In the genomic region with DNA sequence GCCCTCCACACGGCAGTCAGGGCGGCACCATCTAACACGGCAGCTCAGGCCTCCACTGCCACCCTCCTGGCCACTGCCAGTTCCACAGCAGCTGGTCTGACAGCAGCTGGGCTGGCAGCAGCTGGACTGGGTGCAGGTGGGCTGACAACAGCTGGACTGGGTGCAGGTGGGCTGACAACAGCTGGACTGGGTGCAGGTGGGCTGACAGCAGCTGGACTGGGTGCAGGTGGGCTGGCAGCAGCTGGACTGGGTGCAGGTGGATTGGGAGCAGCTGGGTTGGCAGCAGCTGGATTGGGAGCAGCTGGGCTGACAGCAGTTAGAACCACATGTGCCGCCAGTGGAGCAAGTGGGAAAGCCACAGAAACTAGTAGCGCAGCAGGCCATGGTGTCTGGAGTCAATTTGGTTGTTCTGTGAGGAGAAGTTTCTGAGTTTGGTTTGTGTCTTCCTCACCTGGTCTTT, we compare ENCODE assay signal across 41 mouse cellular contexts. TPM values are rescaled to one million over a fixed set of nuclear protein-coding genes. Genes with fewer than 3 reads are reported as not detected.
"Had no signal": no experiment of that assay in that cellular context is flagged by ENCODE, and none has a peak within 500 bp of the region (broad histone marks: within the 10 kb centered on the region; RNA-seq: fewer than 3 reads in every experiment).

A gene (minus strand): TSS at position 410 of the 460 bp plus-strand sequence.

- H3K9ac ChIP-seq: heart, embryonic 12.5 days; hindbrain, embryonic 13.5 days; hindbrain, embryonic 15.5 days; kidney, embryonic 15.5 days; limb, embryonic 13.5 days; limb, embryonic 15.5 days; liver, embryonic 12.5 days; liver, embryonic 14.5 days had no signal

- ATAC-seq: hindbrain, postnatal 0 days; intestine, embryonic 16.5 days; liver, embryonic 12.5 days had no signal

- H3K27ac ChIP-seq: hindbrain, embryonic 10.5 days; hindbrain, embryonic 13.5 days; hindbrain, embryonic 15.5 days; hindbrain, postnatal 0 days; kidney, embryonic 15.5 days; kidney, postnatal 0 days; limb, embryonic 13.5 days; limb, embryonic 15.5 days; liver, embryonic 12.5 days; liver, embryonic 14.5 days had no signal

- H3K9me3 ChIP-seq: heart, embryonic 12.5 days; hindbrain, embryonic 10.5 days; hindbrain, embryonic 13.5 days; hindbrain, embryonic 15.5 days; kidney, embryonic 15.5 days; limb, embryonic 13.5 days; limb, embryonic 15.5 days; liver, embryonic 12.5 days had no signal

- H3K36me3 ChIP-seq: heart, embryonic 12.5 days; hindbrain, embryonic 10.5 days; hindbrain, embryonic 13.5 days; hindbrain, embryonic 15.5 days; kidney, embryonic 15.5 days; limb, embryonic 13.5 days; limb, embryonic 15.5 days; liver, embryonic 12.5 days had no signal

- H3K4me2 ChIP-seq: heart, embryonic 12.5 days; hindbrain, embryonic 13.5 days; hindbrain, embryonic 15.5 days; kidney, embryonic 15.5 days; limb, embryonic 13.5 days; limb, embryonic 15.5 days; liver, embryonic 12.5 days had no signal

- DNase-seq: gastrocnemius, postnatal 14 days; gastrocnemius, postnatal 36 days; heart, adult 18-20 months; heart, postnatal 10 days; heart, postnatal 4 days; kidney, adult 11 months; kidney, adult 2 months; kidney, adult 9 months; kidney, postnatal 14 days; kidney, postnatal 36 days; layer of hippocampus, postnatal 36 days; left cerebral cortex, postnatal 4 days had no signal

- H3K4me3 ChIP-seq: heart, embryonic 12.5 days; hindbrain, embryonic 10.5 days; hindbrain, embryonic 13.5 days; hindbrain, embryonic 15.5 days; kidney, embryonic 15.5 days; limb, embryonic 13.5 days; limb, embryonic 15.5 days; liver, embryonic 12.5 days had no signal

- H3K4me1 ChIP-seq: heart, embryonic 12.5 days; hindbrain, embryonic 10.5 days; hindbrain, embryonic 13.5 days; hindbrain, embryonic 15.5 days; kidney, embryonic 15.5 days; limb, embryonic 13.5 days; limb, embryonic 15.5 days; liver, embryonic 12.5 days had no signal

- H3K27me3 ChIP-seq: hindbrain, embryonic 13.5 days; hindbrain, embryonic 15.5 days; kidney, embryonic 15.5 days; limb, embryonic 13.5 days; limb, embryonic 15.5 days; liver, embryonic 12.5 days had no signal

RNA-seq across cellular contexts. Expression of the gene that starts here (rescaled TPM):
- total RNA-seq: gastrocnemius, adult 18-20 months; gastrocnemius, adult 8-10 months; gastrocnemius, postnatal 14 days; gastrocnemius, postnatal 36 days; heart, adult 18-20 months; heart, adult 8-10 months; heart, postnatal 10 days; heart, postnatal 25 days; heart, postnatal 4 days; hindbrain, postnatal 0 days; layer of hippocampus, adult 18-20 months; layer of hippocampus, postnatal 10 days; layer of hippocampus, postnatal 36 days; left cerebral cortex, adult 18-20 months; left cerebral cortex, adult 8-10 months; left cerebral cortex, postnatal 10 days; left cerebral cortex, postnatal 25 days; left cerebral cortex, postnatal 4 days; liver, adult 2 months had no signal
- polyA plus RNA-seq: gonadal fat pad, adult 2 months; heart, embryonic 12.5 days; heart, embryonic 14.5 days; heart, embryonic 16.5 days; hindbrain, embryonic 10.5 days; hindbrain, embryonic 13.5 days; hindbrain, embryonic 15.5 days; hindbrain, postnatal 0 days; intestine, embryonic 14.5 days; intestine, embryonic 16.5 days; kidney, adult 2 months; kidney, embryonic 15.5 days; kidney, postnatal 0 days; large intestine, adult 2 months; limb, embryonic 13.5 days; limb, embryonic 15.5 days; liver, adult 2 months; liver, embryonic 12.5 days; liver, embryonic 14.5 days; liver, embryonic 16.5 days had no signal
